Mouse (Mus musculus): ENCODE results near the gene Naa15.

DNA sequence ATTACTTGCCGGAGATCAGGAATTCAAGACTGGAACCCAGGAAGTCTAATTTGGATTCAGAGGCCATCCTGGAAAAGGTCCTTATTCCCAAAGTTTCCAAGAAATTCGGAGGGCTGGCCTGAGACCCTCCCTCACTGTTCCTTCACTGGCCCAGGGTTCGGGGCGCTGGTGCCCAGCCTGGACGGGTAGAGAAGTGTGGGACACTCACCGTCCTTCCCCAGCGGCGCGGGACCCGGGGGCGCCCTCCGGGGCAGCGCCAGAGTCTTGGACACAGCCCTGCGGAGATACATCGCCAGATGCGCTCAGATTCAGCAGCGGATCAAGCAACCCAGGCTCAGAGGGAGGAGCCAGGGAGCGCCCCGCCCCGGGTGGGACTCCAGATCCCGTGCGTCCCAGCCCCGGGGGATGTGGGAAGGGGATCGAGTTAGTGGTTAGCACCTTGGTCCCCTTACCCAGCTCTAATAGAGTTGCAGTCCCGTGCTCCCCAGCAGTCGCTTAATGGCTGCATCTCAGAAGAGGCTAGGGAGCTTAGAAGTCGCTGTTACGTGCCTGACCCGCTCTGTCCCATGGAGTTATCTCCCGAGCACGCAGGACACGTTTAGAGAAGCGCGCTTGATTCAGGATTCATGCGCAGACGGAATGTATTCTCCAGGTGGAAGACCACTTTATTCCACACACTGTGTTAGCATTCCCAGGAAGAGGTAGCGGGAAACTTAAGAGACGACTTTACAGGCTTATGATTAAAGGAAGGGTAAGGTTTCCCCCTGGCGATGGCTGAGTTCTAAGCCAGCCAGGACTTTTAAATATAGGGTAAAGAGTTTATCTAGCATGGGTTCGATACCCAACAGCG is 18.5 kb upstream of the Naa15 start, which contains the start of gene Mgarp:
- TF ChIP-seq CTCF (IDR thresholded peaks at IDR 0.05; ENCODE audit: insufficient read depth, low read length) (0 out of 2 replicates have a peak, but pooled peaks have one; percentile 4), POLR2A (IDR thresholded peaks at IDR 0.05; ENCODE audit: borderline replicate concordance, extremely low read depth, low read depth, low read length) (no peak)
